Mouse (Mus musculus) lung, postnatal 0 days (tissue): ENCODE data around the gene Olfr373.

Experiments
- CTCF ChIP-seq: IDR thresholded peaks from 2 replicates; pipeline ENCODE4 v1.5.1; 2016; ENCODE audit warnings: antibody characterized with exemption, mild to moderate bottlenecking
- EP300 ChIP-seq: IDR thresholded peaks from 2 replicates; pipeline ENCODE4 v1.6.1; 2016; ENCODE audit warnings: antibody characterized with exemption, mild to moderate bottlenecking, control low read depth

- no peak for TF ChIP-seq CTCF
- no peak for TF ChIP-seq EP300
These were observed 54.5 kb downstream of the Olfr373 start for GRCm38 (mm10) chr8:72137431-72137830.
